Mouse (Mus musculus) gastrocnemius, postnatal 14 days (tissue): Measurements from ENCODE around the gene Mup18. TPM values are rescaled to one million over a fixed set of nuclear protein-coding genes. Genes with fewer than 3 reads are reported as not detected.
"Not testable (repeated sequence)": the region's sequence is repeated elsewhere in the genome, so short reads cannot be mapped to it uniquely, and the experiment has no call there.

ENCODE experiments used
- DNase-seq: peaks from one replicate; pipeline ENCODE4 v3.0.0; 2021; ENCODE audit warnings: mixed read lengths
- intact Hi-C: fragments of 180-260 bp; cut with DNase I; formaldehyde crosslinking; loops from one replicate; pipeline ENCODE4 v1.15.1; 2025; ENCODE audit warnings: low total_unique reads
- long read RNA-seq, 2 experiments: library from polyadenylated mRNA; stranded (forward); transcript quantifications; one replicate each; pipeline ENCODE4 v2.0.0; 2021
- total RNA-seq, 2 experiments: library from RNA; stranded (reverse); gene quantifications; 2 replicates each; pipeline ENCODE4 v1.2.3; 2021

The Mup18 gene
- total RNA-seq, result not detected
- long read RNA-seq, experiment 1, result 0 reads
- long read RNA-seq, experiment 2, result 0 reads

- DNase-seq, intact Hi-C loops: not testable (repeated sequence)
These were observed at the start of gene Mup18 for GRCm38 (mm10) chr4:61674036-61674435. TSS of gene Mup18 (minus strand) at chr4:61674136.

GRCm38 (mm10) chr4:61714296-61714695 lies 40.4 kb upstream of the Mup18 start:
- intact Hi-C loops, DNase-seq: not testable (repeated sequence)

Other genes starting within 250 kb of the Mup18 start
- gene Mup15, start 234.4 kb downstream of the Mup18 start, total RNA-seq, result not detected
- gene Mup16, start 154.6 kb downstream of the Mup18 start, total RNA-seq, result not detected
- gene Mup17, start 78.3 kb downstream of the Mup18 start, total RNA-seq, result not detected
- gene Mup19, start 108.1 kb upstream of the Mup18 start, total RNA-seq, result not detected
- gene Mup5, start 161.1 kb upstream of the Mup18 start, total RNA-seq, result not detected